Comparison of ENCODE assay signal across 27 mouse cellular contexts in genomic region chr16:21168730-21169129, GRCm38 (mm10). TPM values are rescaled to one million over a fixed set of nuclear protein-coding genes. Genes with fewer than 3 reads are reported as not detected.
DNase-seq lines count a peak whose midpoint lies in the region; ATAC-seq lines count a peak whose summit lies in the region.
"Had no signal": no experiment of that assay in that cellular context is flagged by ENCODE, and none has a peak within 500 bp of the region (broad histone marks: within the 10 kb centered on the region; RNA-seq: fewer than 3 reads in every experiment).

No protein-coding gene starts in this region.

- DNase-seq in left cerebral cortex, adult 18-20 months (ENCODE audit: low spot score in 2 of 2) = peak; percentile 20 to 34
- DNase-seq in left cerebral cortex, postnatal 4 days = no peak
- peak; percentile 27 to 73 for DNase-seq in left cerebral cortex, postnatal 14 days (ENCODE audit: low spot score in 2 of 2)
- no peak for DNase-seq in left cerebral cortex, adult 8-10 months (ENCODE audit: low spot score in 2 of 2)
- DNase-seq in telencephalon, adult 2 months (ENCODE audit: low read depth, low spot score) = peak; percentile 70
- DNase-seq: adrenal gland, adult 8-10 months; adrenal gland, postnatal 25 days; cerebellum, adult 18-20 months; cerebellum, adult 9-10 months; cerebellum, postnatal 14 days; gastrocnemius, adult 2 months; gastrocnemius, postnatal 25 days; heart, adult 18-20 months; heart, postnatal 10 days; heart, postnatal 36 days had no signal

- intact Hi-C loops in left cerebral cortex, postnatal 4 days (cut with DNase I) = no loop called here
- intact Hi-C loops in left cerebral cortex, postnatal 14 days (cut with DNase I) = no loop called here

- no peak for ATAC-seq in CD4-positive, CD25-positive, alpha-beta regulatory T cell, adult 4 months
- ATAC-seq: activated CD4-positive, CD25-positive, alpha-beta regulatory T cell, adult 4 months; forebrain, embryonic 13.5 days; forebrain, embryonic 16.5 days; hindbrain, embryonic 16.5 days had no signal

RNA-seq across cellular contexts. Expression of gene Teddm3, which starts 14.9 kb away (rescaled TPM):
- total RNA-seq in left cerebral cortex, adult 18-20 months (2021) = 1 to 10 TPM in 1 of 2 experiments, under 1 TPM in 1; 0.59 to 1.1 TPM
- under 1 TPM in 1 of 2 experiments, not detected in 1; 0.44 TPM for total RNA-seq in left cerebral cortex, postnatal 4 days (2021)
- total RNA-seq in left cerebral cortex, postnatal 14 days (2021) = 1 to 10 TPM in 1 of 2 experiments, under 1 TPM in 1; 0.55 to 1.1 TPM
- 1 to 10 TPM in 3 of 4 experiments, under 1 TPM in 1; 0.95 to 1.9 (median 1.1) TPM for total RNA-seq in left cerebral cortex, adult 8-10 months (2022)
- polyA plus RNA-seq in CD4-positive, CD25-positive, alpha-beta regulatory T cell, adult 4 months (2017; shearing (Covaris generic)) = under 1 TPM in 1 of 2 experiments, not detected in 1; 0.36 TPM
- total RNA-seq: adrenal gland, postnatal 25 days; gastrocnemius, adult 2 months; gastrocnemius, postnatal 25 days; heart, adult 18-20 months; heart, postnatal 10 days; heart, postnatal 36 days had no signal
- polyA plus RNA-seq: C2C12; embryonic facial prominence, embryonic 11.5 days; forebrain, embryonic 10.5 days; forebrain, embryonic 13.5 days; forebrain, embryonic 16.5 days; gonadal fat pad, adult 2 months; heart, embryonic 12.5 days; heart, embryonic 15.5 days; hindbrain, embryonic 10.5 days had no signal

RNA-seq across cellular contexts. Expression of gene Ephb3, which starts 35.8 kb away (rescaled TPM):
- total RNA-seq in left cerebral cortex, adult 18-20 months (2021) = 10 to 100 TPM; 25.5 to 27.5 TPM
- 10 to 100 TPM; 18.8 to 19.8 TPM for total RNA-seq in left cerebral cortex, postnatal 4 days (2021)
- total RNA-seq in left cerebral cortex, postnatal 14 days (2021) = 10 to 100 TPM; 31.4 to 35.5 TPM
- 10 to 100 TPM; 18.4 to 21.0 (median 19.9) TPM for total RNA-seq in left cerebral cortex, adult 8-10 months (2022)
- not detected for polyA plus RNA-seq in CD4-positive, CD25-positive, alpha-beta regulatory T cell, adult 4 months (2017; shearing (Covaris generic))
- polyA plus RNA-seq: activated CD4-positive, CD25-positive, alpha-beta regulatory T cell, adult 4 months had no signal

Comparison
In these comparisons a context has a peak if more than half of its experiments do, and no peak if none do; other contexts are left out.
1. DNase-seq: peak in left cerebral cortex, adult 18-20 months (2 of 2), left cerebral cortex, postnatal 14 days (2 of 2) and telencephalon, adult 2 months (single experiment); none in left cerebral cortex, postnatal 4 days (single experiment) and left cerebral cortex, adult 8-10 months (0 of 2).